Mouse (Mus musculus) regulatory T cell (primary cell): ENCODE data around the gene Akt3.

Experiments
- in situ Hi-C: fragments of 300-600 bp; cut with MboI, MseI; formaldehyde crosslinking; loops from one replicate; pipeline ENCODE4 v1.15.1; 2025; ENCODE audit warnings: high pct_unique_total_duplicates

Gene Akt3

DNA sequence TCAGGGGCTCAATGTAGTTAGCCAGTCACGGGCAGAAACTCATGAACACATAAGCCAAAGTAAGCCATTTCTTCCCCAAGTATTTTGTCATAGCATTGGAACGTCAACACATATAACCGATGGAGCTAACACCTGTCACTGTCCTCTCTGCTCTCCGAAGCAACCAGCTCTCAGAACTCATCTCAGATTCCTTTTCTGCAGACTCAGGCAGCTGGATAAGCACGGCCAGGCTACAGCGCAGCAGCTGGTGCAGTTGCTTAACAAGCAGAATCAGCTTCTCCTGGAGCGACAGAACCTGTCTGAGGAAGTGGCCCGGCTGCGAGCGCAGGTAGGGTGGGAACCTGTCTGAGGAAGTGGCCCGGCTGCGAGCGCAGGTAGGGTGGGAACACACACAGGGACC, 246.3 kb downstream of the Akt3 start:
- in situ Hi-C loops: no loop called here

DNA sequence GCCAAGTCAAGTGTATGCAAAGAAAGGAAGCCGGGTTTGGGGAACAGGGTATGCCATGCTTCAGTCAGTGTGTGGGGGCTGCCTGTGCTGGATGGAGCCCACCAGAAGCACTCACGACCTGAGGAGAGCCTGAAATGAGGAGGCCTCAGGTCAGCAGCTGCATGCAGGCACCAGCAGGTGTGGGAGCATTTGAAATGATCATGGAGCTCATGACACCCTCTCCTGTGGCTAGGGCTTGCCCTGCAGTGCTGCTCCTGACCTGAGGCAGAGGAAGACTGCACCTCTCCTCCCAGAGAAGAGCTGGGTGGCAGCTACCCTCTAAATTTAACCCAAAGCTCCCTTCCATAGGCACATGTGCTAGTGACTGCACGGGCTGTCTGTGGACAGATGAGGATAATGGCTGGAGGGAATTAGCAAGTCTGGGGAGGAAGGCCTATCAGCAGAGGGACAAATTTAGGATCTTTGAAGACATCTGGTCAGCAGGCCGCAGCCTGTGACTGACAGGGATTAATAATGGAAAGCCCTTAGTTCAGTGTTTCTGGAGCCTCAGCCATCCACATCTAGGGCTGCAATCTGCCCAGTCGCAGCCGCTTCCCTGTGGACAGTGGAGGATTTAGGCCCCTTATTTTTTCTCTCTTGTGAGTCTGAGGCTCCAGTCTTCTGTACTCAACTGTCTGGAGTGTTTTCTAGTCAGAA, 247.2 kb downstream of the Akt3 start:
- in situ Hi-C loops: no loop called here

DNA sequence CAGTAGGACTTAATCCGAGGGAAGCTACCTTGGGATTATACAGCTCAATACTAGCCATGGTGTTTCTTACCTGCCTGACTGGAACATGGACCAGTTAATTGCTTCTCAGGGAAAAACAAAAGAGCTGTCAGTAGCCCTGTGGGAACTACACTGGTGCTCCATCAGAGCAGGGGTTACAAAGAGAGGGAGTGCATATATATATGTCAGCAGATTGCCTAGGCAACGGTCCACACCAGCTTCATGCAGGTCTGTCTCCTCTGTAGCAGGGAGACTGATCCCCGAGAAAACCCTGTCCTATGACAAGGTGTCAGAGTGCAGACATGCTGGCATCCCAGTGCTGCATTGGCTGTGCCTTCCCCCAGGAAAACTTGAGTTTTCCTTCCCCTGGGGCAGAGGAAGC, 248.0 kb downstream of the Akt3 start:
- in situ Hi-C loops: no loop called here

DNA sequence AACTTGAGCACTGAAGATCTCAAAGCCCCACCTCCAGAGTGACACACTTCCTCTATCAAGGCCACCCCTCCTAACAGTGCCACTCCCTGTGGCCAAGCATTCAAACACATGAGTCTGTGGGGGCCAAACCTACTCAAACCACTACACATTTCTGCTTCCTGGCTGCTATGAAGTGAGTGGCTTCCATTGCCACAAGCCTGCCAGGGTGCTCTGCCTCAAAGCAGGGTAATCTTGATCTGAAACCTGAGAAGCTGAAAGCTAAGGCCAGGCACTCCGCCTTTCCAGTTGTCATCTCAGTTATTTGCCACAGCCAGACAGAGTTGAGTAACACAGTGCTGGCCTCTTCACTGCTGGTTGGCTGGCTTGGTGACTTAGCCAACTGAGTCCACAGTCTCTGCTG, 249.2 kb downstream of the Akt3 start:
- in situ Hi-C loops: no loop called here

DNA sequence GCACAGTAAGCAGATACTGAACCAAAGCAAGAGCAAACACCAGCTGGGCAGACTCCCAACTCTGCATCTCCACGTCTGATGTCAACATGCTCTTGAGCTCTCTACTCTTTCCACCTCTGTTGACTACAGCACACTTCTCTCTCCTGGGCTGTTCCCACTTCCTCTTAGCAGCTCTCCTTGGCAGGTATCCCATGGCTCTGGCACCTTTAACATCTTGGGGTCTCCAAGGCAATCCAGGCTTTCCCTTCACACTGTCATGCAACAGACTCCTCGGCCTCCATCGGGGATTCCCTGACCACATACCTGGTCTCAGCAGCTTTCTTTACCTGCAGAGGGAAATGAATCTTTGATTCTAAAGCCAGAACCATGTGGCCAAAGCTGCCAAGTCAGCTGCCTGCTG, 250.6 kb downstream of the Akt3 start:
- in situ Hi-C loops: no loop called here

DNA sequence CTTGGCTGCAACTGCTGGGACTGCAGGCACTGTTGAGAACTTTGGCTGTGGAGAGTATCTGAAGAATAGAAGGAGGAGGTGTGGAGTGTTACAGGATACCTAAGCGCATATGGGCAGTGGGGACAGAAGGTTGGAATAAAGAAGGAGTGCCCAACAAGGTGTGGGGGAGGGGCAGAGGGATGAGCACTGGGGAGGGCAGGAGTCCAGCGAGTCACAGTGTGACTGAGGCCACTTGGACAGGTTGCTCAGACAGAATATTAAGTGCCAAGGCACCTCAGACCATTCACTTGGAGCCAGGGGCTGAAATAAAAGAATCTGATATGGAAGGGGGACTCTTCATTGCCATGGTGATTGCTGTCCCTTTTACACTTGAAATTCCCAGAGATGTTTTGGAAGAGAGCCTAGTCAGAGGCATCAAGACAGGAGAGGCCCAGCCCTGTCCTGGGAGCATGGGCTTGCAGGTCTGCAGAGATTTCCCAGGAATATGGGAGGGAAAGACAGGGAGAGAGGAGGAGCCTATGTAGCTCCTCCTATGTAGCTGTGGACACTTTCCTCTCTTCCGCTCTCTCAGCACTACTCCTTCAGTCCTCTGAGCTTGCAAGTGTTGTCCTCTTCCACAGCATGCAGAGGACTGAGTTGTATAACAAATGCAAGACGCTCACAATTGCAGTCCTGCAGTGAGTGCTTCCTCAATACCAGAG, 253.8 kb downstream of the Akt3 start:
- in situ Hi-C loops: no loop called here

DNA sequence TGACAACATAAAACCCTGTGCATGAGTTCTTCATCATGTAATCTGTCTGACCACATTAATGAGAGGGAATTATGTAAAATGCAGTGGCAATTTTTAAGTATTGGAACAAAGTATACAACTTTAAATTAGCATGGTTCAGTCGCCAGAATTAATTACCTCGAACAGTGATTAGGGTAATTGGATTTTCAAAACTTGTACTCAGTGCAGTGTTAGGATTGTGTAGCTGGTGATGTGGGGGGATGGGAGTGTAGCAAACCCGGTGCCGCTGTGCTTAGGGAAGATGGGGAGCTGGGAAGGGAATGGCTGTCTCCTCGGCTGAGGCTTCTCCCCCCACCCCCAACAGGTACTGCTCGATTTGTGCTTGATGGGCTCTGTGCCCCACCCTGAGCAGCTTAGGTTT, 255.1 kb downstream of the Akt3 start:
- in situ Hi-C loops: no loop called here

DNA sequence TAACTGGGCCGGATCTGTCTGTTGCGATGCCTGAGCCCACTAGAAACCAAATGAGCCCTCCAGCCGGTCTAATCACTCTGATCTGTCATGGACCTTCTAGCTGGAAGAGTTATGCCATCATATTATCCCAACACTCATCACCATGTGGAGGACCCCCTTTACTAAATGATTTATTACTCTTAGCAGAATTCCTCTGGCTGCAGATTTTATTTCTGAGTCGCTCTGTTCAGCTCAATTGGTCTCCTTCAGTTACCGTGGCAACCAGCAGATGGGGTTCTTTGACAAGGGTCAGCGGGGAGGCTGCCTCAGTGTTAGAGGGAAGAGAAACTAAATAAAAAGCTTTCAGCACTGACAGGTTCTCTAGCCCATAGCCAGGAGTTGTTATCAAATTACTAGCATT, 259.0 kb downstream of the Akt3 start:
- in situ Hi-C loops: loop anchor here (5.0 kb wide), 1 partner anchor 57 kb away; no protein-coding TSS in a partner anchor

DNA sequence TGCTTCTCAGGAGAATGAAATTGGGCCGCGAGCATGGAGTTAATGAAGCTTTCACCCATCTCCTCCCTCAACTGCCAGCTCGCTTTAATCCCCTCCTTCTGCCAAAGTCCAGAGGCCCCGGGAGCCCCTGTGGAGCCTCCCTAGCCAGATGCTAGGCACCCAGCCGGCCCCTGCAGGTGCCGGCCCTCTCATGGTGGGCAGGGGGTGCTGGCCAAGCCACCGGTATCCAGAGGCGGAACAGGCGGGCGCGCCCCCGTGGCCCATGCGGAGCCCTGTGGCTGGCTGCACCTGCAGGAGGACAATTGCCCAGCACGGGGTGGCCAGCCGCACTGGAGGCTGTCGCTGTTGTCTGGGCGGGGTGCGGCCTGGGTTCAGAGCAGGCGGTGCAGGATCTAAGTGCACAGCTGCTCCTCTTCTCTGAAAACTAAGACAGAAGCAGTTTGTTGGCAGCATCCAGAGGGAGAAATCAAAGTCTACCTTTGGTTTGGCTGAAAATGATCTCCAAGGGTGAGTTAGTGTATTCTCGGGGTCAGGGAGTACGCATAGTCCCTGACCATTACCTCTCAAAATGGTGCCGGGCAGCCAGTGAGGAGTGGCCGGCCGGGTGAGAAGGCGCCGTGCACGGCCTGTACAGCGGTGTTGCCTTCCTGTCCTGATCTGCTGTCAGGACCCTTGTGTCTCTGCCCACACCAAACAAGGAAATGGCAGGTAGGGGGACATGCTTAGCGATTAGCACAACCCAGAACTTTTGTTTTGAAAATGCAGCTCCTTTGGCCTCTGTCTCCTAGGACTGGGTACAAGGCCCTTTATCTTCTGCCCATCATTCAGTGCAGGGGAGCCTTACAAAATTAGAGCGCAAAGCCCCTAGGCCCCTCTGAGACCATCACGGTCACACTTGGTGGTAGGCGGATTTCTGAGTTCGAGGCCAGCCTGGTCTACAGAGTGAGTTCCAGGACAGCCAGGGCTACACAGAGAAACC, 260.0 kb downstream of the Akt3 start:
- in situ Hi-C loops: loop anchor here (5.0 kb wide), 1 partner anchor 56 kb away; no protein-coding TSS in a partner anchor

DNA sequence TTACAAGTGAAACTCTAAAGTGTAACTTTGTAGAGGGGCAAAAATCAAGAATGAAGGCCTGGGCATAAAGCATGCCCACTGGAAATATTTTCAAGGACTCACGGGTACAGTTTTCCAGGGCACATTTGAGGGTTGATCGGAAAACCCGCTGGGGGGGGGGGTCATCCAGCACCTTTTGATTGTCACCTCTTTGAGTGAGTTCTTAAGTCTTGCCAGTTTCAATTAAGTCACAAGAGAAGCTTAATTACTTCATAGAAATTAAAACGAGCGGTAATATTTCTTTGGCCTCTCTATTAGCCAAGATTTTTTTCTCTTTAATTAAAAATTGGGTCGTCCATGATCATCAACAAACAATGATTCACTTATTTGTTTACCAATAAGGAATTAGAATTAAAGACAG, 260.7 kb downstream of the Akt3 start:
- in situ Hi-C loops: loop anchor here (5.0 kb wide), 1 partner anchor 55 kb away; no protein-coding TSS in a partner anchor

DNA sequence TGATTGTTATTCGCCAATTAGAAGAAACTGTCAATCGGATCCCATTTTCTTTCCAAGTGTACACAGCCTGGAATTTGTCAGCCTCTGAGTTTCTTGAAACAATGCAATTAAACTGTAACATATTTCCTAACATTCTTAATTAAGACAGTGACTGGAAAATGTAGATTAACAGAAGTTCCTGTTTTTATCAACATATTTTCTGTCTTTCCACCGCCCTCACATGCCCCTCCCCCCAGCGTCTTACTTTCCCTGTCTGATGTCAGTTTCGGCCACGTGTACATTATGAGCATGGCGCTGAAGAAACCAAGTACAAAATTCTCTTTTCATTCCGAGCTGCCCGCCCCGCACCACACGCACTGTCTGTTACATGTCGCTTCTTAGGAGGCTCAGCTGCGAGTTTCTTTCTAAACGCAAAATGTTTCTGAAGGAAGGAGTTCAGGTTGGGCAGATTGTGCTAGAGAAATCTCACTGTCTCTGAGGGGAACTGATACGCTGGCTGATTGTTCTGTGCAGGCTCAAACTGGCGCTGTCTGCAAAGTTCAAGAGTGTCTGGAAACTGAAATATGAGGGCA, 261.3 kb downstream of the Akt3 start:
- in situ Hi-C loops: loop anchor here (5.0 kb wide), 1 partner anchor 54 kb away; no protein-coding TSS in a partner anchor

DNA sequence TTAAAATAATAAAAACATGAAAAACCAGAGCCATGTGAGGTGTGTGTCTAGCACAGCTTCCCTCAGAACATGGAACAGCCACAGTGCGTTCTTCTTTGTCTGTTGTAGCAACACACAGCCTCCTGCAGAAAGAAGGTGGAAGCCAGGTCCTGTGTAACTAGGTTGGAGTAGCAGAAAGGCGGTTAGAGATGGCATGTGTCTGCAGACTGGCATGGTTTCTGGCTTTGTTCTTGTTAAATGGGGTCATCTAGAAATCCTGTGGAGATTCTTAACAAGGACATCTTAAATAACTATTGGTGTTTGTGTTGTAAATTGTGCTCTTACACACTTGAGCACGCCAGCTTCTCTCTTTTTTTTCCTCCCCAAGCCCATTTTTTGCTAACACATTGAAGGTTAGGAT, 261.8 kb downstream of the Akt3 start:
- in situ Hi-C loops: loop anchor here (5.0 kb wide), 1 partner anchor 54 kb away; no protein-coding TSS in a partner anchor

DNA sequence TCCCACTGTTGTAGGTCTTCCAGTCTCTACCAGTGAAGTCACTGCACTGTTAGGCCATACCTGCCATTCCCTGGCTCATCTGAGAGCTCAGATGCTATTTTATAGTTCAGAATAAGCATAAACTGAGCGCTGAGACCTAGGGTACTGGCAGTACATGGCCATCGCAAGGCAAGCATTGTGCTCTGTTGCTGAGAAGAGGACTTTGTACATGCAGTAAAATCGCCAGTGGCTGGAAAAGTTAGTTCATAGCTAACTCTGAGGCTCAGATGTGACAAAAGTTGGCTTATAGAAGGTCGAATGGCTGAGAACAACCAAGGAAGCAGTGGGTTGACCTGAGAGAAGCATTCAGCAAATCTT, 262.6 kb downstream of the Akt3 start:
- in situ Hi-C loops: loop anchor here (5.0 kb wide), 1 partner anchor 53 kb away; no protein-coding TSS in a partner anchor

DNA sequence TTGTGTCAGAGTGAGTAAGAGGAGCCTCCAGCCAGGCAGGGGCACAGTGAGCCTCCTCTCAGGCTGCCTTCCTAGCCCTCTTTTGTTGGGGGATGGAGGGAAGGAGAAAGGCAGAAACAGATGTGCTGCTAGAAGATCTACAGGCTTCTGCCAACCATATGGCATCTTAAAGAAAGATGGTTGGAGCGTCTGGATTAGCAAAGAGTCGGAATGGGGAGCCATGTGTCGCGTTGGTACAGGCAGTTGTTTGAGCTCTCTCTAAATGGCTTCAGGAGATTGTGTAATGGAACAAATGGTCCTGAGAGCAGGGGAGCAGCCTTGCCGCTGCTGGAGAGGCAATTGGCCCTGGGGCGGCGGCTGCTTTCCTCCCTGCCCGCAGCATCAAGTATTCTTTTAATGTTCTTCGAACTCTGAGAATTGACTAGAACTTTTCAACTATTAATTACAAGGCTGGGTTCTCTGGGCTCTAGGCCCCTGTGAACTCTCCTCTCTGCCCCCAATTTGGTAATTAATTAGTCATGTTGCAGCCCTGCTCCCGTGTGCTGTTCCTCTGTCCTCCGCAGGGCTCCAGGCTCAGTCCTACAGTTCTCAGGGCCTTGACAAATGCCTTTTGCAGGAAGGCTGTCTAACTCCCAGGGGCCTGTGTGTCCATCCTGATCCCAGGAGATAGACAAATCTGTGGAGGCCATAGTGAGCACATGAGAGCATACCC, 263.1 kb downstream of the Akt3 start:
- in situ Hi-C loops: loop anchor here (5.0 kb wide), 1 partner anchor 53 kb away; no protein-coding TSS in a partner anchor

DNA sequence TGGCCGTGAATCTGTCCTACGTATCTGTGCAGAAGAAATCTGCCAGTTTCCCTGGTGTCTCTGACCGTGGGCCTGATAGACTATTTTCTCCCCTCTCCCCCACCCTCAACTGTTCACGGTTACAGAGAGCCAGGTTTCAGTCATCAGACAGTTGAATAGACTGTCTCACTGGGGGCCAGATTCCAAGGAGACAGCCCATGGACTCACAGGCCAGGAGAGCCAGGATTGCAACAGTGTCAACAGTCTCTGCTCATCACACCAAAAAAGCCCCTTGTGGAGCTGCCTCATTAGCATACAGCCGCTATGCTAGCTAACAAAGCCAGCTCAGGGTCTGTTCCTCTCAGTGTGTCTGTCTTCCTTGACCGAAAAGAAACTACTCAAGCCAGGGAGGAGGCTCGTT, 263.9 kb downstream of the Akt3 start:
- in situ Hi-C loops: no loop called here

DNA sequence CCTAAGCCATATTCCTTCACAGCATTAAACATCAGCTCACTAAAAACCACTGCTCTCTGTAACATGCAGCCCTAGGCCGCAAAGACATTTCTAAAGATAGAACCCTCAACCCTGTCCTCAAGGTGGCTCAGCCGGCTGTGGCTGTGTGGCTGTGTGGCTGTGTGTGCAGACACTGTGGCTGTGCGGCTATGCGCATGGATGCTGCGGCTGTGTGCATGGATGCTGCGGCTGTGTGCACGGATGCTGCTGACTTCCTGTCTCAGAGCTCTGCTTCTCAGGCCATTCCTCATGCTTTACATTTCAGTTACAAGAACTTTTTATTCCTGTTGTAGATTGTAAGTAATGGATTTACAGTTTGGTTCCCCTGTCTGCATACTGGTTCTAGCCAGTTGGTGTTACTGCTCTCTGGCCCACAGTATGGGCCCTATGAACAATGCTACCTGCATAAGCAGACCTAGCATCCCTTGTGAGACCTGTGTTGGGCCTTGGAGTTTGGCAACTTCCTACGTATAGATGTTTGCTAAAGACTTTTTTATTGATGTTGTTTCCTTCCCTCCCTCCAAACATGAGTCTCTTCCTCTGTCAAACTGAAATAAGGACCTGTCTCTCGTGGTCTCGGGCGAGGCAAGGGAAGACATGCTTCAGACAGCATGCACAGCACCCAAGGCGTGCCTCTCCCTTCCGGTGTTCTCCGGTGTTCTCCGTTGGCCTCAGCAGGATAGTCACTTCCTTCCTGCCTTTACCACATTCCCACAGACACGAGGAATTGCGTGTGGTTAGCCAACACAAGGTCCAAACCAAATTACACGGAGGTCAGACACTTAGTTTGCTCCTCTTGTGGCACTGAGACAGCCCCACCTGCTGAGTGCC, 264.6 kb downstream of the Akt3 start:
- in situ Hi-C loops: no loop called here

DNA sequence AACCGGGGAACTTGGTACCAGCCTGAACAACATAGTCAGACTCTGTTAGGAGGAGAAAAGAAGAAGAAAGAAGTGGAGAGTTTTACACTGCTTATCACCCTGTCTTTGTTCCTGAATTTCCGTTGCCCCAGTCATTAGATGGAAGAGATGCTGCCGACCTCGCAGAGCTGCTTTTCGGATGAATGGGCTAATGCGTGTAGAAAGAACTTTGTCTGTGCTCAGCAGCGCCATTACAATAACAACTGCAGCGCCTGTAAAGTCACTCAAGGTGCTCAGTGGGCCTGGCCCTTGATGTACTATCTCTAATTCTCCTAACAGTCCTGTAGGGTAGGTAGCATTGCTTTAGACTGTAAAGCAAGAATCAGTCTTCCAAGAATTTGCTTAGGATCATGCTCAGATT, 265.5 kb downstream of the Akt3 start:
- in situ Hi-C loops: no loop called here

DNA sequence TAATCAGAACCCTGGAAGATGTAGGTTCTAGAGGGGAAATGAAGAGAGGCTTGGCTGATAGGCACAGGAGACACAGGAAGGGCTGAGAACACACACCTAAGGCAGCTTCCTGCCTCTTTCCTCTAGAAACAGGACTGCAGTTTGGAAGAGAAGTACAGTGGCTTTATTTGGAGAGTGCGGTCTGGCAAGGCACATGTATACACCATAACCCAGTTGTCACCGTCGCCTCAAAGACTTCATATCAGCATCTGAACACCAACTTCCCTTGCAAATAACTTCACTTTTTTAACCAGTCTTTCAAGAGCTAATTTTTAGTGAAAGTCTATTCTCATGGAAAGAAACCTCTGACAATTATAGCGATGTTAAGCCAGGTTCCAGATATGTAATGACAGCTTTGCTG, 266.5 kb downstream of the Akt3 start:
- in situ Hi-C loops: no loop called here

DNA sequence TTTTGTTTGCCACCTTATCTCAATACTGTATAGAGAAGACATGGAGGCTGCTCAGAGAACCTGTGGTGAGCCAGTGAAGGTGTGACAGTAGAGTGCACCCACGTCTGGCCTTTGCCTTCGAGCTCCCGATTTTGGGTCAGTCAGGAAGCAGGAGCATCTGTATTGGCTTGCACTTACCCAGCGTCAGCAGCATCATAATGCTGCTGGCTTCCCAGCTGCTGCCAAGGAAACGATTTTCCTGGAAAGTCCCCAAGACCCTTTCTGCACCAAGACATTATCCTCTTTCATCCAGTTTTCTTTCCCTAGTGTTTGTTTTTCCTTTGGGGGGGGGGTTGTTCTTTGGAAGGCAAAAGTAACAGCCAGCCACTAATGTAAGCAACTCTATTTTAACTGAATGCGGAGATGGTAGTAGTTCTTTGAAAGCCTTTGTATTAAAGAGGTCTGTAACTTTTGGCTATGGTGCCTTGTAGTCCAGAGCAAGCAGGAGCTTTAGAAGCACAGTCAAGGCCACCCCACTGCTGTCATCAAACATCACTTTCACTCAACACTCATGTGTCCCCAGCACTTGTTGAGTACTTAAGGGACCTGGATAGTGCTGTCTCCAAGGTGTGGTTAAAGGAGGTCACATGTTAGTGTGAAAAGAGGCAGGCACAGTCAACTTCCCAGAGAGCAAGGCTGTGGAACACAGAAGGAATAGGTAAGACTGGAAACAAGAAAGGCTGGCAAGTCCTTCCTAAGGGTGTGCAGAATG, 270.8 kb downstream of the Akt3 start:
- in situ Hi-C loops: no loop called here
